Mouse (Mus musculus): Measurements from ENCODE around the gene Cfap70.

Gene Cfap70

GRCm38 (mm10) chr14:20451765-20452331, at the start of gene Cfap70:
Gene Cfap70, minus strand, starts transcription at chr14:20452226.
- peak; percentile 37 for DNase-seq (ENCODE audit: low spot score)

- DNase-seq (ENCODE audit: low spot score) = no peak
Measured at GRCm38 (mm10) chr14:20499982-20500381, 48.0 kb upstream of the Cfap70 start.

- no peak for DNase-seq (ENCODE audit: low spot score)
Measured at GRCm38 (mm10) chr14:20496603-20497002, 44.6 kb upstream of the Cfap70 start, which contains the start of gene Mss51. Gene Mss51, minus strand, starts transcription at chr14:20496901.

- DNase-seq (ENCODE audit: low spot score) = no peak
Measured at GRCm38 (mm10) chr14:20486031-20486430, 34.0 kb upstream of the Cfap70 start.

- DNase-seq (ENCODE audit: low spot score) = no peak
Measured at GRCm38 (mm10) chr14:20482051-20482751, 30.2 kb upstream of the Cfap70 start.

- no peak for DNase-seq (ENCODE audit: low spot score)
Measured at GRCm38 (mm10) chr14:20481211-20481610, 29.2 kb upstream of the Cfap70 start.

GRCm38 (mm10) chr14:20480195-20480579, 28.2 kb upstream of the Cfap70 start:
- DNase-seq (ENCODE audit: low spot score) = no peak

- peak; percentile 46 for DNase-seq (ENCODE audit: low spot score)
Measured at GRCm38 (mm10) chr14:20479291-20480194, 27.5 kb upstream of the Cfap70 start, which contains the start of gene Anxa7. Gene Anxa7, minus strand, starts transcription at chr14:20480133.

- no peak for DNase-seq (ENCODE audit: low spot score)
Measured at GRCm38 (mm10) chr14:20478801-20479200, 26.8 kb upstream of the Cfap70 start.

GRCm38 (mm10) chr14:20478385-20478784, 26.4 kb upstream of the Cfap70 start:
- DNase-seq (ENCODE audit: low spot score) = no peak

GRCm38 (mm10) chr14:20477261-20478025, 25.4 kb upstream of the Cfap70 start:
- no peak for DNase-seq (ENCODE audit: low spot score)

GRCm38 (mm10) chr14:20460216-20460615, 8.2 kb upstream of the Cfap70 start:
- DNase-seq (ENCODE audit: low spot score) = no peak

- no peak for DNase-seq (ENCODE audit: low spot score)
Measured at GRCm38 (mm10) chr14:20458378-20458777, 6.4 kb upstream of the Cfap70 start.

- no peak for DNase-seq (ENCODE audit: low spot score)
Measured at GRCm38 (mm10) chr14:20452929-20453328, 903 bp upstream of the Cfap70 start.

GRCm38 (mm10) chr14:20451302-20451701, 724 bp downstream of the Cfap70 start:
- no peak for DNase-seq (ENCODE audit: low spot score)

GRCm38 (mm10) chr14:20447209-20447608, 4.8 kb downstream of the Cfap70 start:
- DNase-seq (ENCODE audit: low spot score) = no peak

- DNase-seq (ENCODE audit: low spot score) = no peak
Measured at GRCm38 (mm10) chr14:20442252-20442651, 9.8 kb downstream of the Cfap70 start.

- no peak for DNase-seq (ENCODE audit: low spot score)
Measured at GRCm38 (mm10) chr14:20436976-20437375, 15.1 kb downstream of the Cfap70 start.

GRCm38 (mm10) chr14:20432420-20432819, 19.6 kb downstream of the Cfap70 start:
- no peak for DNase-seq (ENCODE audit: low spot score)

- DNase-seq (ENCODE audit: low spot score) = no peak
Measured at GRCm38 (mm10) chr14:20431726-20432125, 20.3 kb downstream of the Cfap70 start.

- no peak for DNase-seq (ENCODE audit: low spot score)
Measured at GRCm38 (mm10) chr14:20429833-20430232, 22.2 kb downstream of the Cfap70 start.

- no peak for DNase-seq (ENCODE audit: low spot score)
Measured at GRCm38 (mm10) chr14:20428593-20428992, 23.4 kb downstream of the Cfap70 start.

Data from ovary, adult 18-20 months (tissue).